ENCODE assay signal across 8 mouse cellular contexts in the genomic region with DNA sequence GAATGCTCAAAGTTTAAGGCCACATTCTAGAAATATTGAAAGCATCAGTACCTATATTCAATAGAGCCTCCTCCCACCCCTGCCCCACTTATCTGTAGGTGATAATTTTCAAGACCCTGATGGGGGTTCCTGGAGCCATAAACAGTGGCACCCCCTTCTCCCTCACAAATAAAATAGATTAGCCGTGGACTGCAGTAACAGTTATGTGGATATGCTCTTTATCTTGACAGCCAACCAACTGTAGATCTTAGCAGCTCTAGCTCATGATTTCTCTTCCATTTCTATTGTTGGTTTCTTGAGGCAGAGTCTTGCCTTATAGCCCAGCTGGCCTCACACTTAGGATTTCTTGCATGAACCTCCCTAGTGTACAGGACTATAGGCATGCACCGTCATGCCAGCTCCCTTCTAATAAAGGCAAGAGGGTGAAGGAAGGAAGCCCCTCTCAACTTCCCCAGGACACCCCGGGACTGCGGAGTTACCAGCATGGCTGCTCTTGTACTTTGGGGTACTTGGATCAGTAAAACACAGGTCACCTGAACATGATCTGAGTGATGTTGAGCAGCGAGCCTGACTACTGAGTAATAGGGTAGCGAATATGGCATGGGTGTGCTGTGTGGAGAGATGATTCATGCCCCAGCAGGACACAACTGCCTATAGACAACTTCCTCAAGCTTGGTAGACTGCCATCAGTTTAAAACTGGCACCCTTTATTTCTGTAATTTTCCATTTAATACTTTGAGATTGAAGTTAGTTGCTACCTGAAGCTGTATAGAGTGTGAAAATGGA.
DNase-seq lines count a peak whose midpoint lies in the region; ATAC-seq and TF ChIP-seq lines count a peak whose summit lies in the region.

No protein-coding gene starts in this region.

- no peak overlapping the region for H3K4me2 ChIP-seq in neural tube, embryonic 11.5 days (ENCODE audit: low read depth)
- no peak overlapping the region for H3K4me2 ChIP-seq in liver, embryonic 15.5 days
- no peak overlapping the region for H3K4me2 ChIP-seq in stomach, postnatal 0 days (replicated peaks; ENCODE audit: low read depth)

- DNase-seq in cerebellum, adult 2 months, result peak; percentile 49 to 80
- DNase-seq in cerebellum, postnatal 4 days (ENCODE audit: low spot score in 2 of 2), result no peak
- no peak for DNase-seq in neural tube, embryonic 11.5 days (ENCODE audit: low spot score)
- DNase-seq in neural tube, embryonic 10.5 days (ENCODE audit: extremely low spot score, low spot score), result no peak
- DNase-seq in stomach, postnatal 0 days (ENCODE audit: low spot score), result no peak
- no peak for DNase-seq in adrenal gland, postnatal 25 days
- DNase-seq in embryo, embryonic 10.5 days (ENCODE audit: low spot score), result no peak

- no peak for TF ChIP-seq POLR2A in cerebellum, adult 2 months (IDR thresholded peaks at IDR 0.05; ENCODE audit: borderline replicate concordance, insufficient read depth, low read length)

- peaks cover 22% of the 10 kb centered on the region for H3K4me1 ChIP-seq in cerebellum, adult 2 months (ENCODE audit: control insufficient read depth, insufficient read depth, low read length)
- H3K4me1 ChIP-seq in neural tube, embryonic 11.5 days (ENCODE audit: control insufficient read depth, insufficient read depth, low read length), result peaks cover 8% of the 10 kb centered on the region; the same call in 1 of the 2 replicates
- peaks cover 23% of the 10 kb centered on the region for H3K4me1 ChIP-seq in liver, embryonic 15.5 days (replicated peaks)
- H3K4me1 ChIP-seq in stomach, postnatal 0 days (replicated peaks; ENCODE audit: control insufficient read depth, insufficient read depth), result no peaks in the 10 kb centered on the region

- H3K9me3 ChIP-seq in neural tube, embryonic 11.5 days (ENCODE audit: control insufficient read depth, low read length), result peaks cover 6% of the 10 kb centered on the region; the same call in 1 of the 2 replicates
- no peaks in the 10 kb centered on the region for H3K9me3 ChIP-seq in liver, embryonic 15.5 days (replicated peaks)
- no peaks in the 10 kb centered on the region for H3K9me3 ChIP-seq in stomach, postnatal 0 days (ENCODE audit: control insufficient read depth, low read length)

- ATAC-seq in neural tube, embryonic 11.5 days (ENCODE audit: insufficient read depth, low FRiP score, low TSS enrichment), result 0 out of 2 replicates have a peak, but pooled peaks have one; percentile 13
- 0 out of 2 replicates have a peak, but pooled peaks have one; percentile 14 for ATAC-seq in liver, embryonic 15.5 days (ENCODE audit: insufficient read depth)
- ATAC-seq in stomach, postnatal 0 days (ENCODE audit: low FRiP score, low TSS enrichment), result peak; percentile 35; the same call in 1 of the 2 replicates

- no peak overlapping the region for H3K4me3 ChIP-seq in cerebellum, adult 2 months (replicated peaks; ENCODE audit: insufficient read depth, low read depth, low read length)
- no peak overlapping the region for H3K4me3 ChIP-seq in neural tube, embryonic 11.5 days (ENCODE audit: low read depth, low read length)
- no peak overlapping the region for H3K4me3 ChIP-seq in liver, embryonic 15.5 days (replicated peaks)
- H3K4me3 ChIP-seq in stomach, postnatal 0 days (ENCODE audit: low read depth, low read length), result no peak overlapping the region

- H3K27me3 ChIP-seq in cerebellum, adult 2 months (ENCODE audit: control insufficient read depth, insufficient read depth, low read length), result no peaks in the 10 kb centered on the region
- no peaks in the 10 kb centered on the region for H3K27me3 ChIP-seq in neural tube, embryonic 11.5 days (ENCODE audit: control insufficient read depth, insufficient read depth, low read length)
- H3K27me3 ChIP-seq in liver, embryonic 15.5 days, result no peaks in the 10 kb centered on the region
- no peaks in the 10 kb centered on the region for H3K27me3 ChIP-seq in stomach, postnatal 0 days (ENCODE audit: control insufficient read depth, insufficient read depth, low read length)

- 64% methylated on average over 6 of the region's 6 CpGs for WGBS in cerebellum, adult 2 months
- 85% methylated on average over 6 of the region's 6 CpGs for WGBS in neural tube, embryonic 11.5 days
- WGBS in liver, embryonic 15.5 days (ENCODE audit: insufficient replicate concordance), result 39% methylated on average over 6 of the region's 6 CpGs
- WGBS in stomach, postnatal 0 days, result 71% methylated on average over 6 of the region's 6 CpGs

- no peaks in the 10 kb centered on the region for H3K36me3 ChIP-seq in neural tube, embryonic 11.5 days (ENCODE audit: control insufficient read depth, insufficient read depth, low read length)
- 0 out of 2 replicates have a peak, but pooled peaks cover 8% of the 10 kb centered on the region for H3K36me3 ChIP-seq in liver, embryonic 15.5 days (replicated peaks)
- peaks cover 5% of the 10 kb centered on the region; the same call in 1 of the 2 replicates for H3K36me3 ChIP-seq in stomach, postnatal 0 days (ENCODE audit: control insufficient read depth, insufficient read depth, low read length)

- TF ChIP-seq EP300 in stomach, postnatal 0 days (optimal IDR thresholded peaks at IDR 0.05), result no peak

- no peak overlapping the region; the same call in 1 of the 2 replicates for H3K9ac ChIP-seq in neural tube, embryonic 11.5 days (ENCODE audit: low read length)
- no peak overlapping the region for H3K9ac ChIP-seq in liver, embryonic 15.5 days
- no peak overlapping the region for H3K9ac ChIP-seq in stomach, postnatal 0 days (ENCODE audit: low read length)

- TF ChIP-seq CTCF in cerebellum, adult 2 months (IDR thresholded peaks at IDR 0.05; ENCODE audit: borderline replicate concordance, insufficient read depth, low read depth, low read length), result no peak
- no peak for TF ChIP-seq CTCF in stomach, postnatal 0 days (IDR thresholded peaks at IDR 0.05; ENCODE audit: low read depth)

- H3K27ac ChIP-seq in cerebellum, adult 2 months (ENCODE audit: insufficient read depth, low read length), result peak overlapping the region; percentile 47; the same call in 1 of the 2 replicates
- H3K27ac ChIP-seq in neural tube, embryonic 11.5 days (ENCODE audit: low read depth, low read length), result peak overlapping the region; percentile 58; the same call in 1 of the 2 replicates
- H3K27ac ChIP-seq in liver, embryonic 15.5 days (replicated peaks), result peak overlapping the region; percentile 38
- peak overlapping the region; percentile 78 for H3K27ac ChIP-seq in stomach, postnatal 0 days (replicated peaks)

Comparison
In these comparisons a context has a peak if more than half of its experiments do, and no peak if none do; other contexts are left out.
1. DNase-seq: peak in cerebellum, adult 2 months (2 of 2); none in cerebellum, postnatal 4 days (0 of 2), neural tube, embryonic 11.5 days (single experiment), neural tube, embryonic 10.5 days (single experiment), stomach, postnatal 0 days (single experiment), adrenal gland, postnatal 25 days (single experiment) and embryo, embryonic 10.5 days (single experiment).
2. Peak in every context shown above with its lines, with median percentiles within 50 percentile points of each other: H3K27ac ChIP-seq and ATAC-seq.